Mouse (Mus musculus) ovary, postnatal 14 days (tissue): ENCODE measurements around the gene Slc44a5.
"Not testable (repeated sequence)": the region's sequence is repeated elsewhere in the genome, so short reads cannot be mapped to it uniquely, and the experiment has no call there.

ENCODE experiments used
- DNase-seq: peaks from one replicate; pipeline ENCODE4 v3.0.0; 2022; ENCODE audit warnings: low spot score

Slc44a5 gene

GRCm38 (mm10) chr3:154215779-154216178 is 242.5 kb downstream of the Slc44a5 start:
- no peak for DNase-seq

- no peak for DNase-seq
These were observed 248.9 kb downstream of the Slc44a5 start for GRCm38 (mm10) chr3:154222141-154222591.

- DNase-seq = no peak
These were observed 249.5 kb downstream of the Slc44a5 start for GRCm38 (mm10) chr3:154222688-154223087.

- DNase-seq = peak; percentile 48
These were observed 253.0 kb downstream of the Slc44a5 start for GRCm38 (mm10) chr3:154226100-154226752.

- no peak for DNase-seq
These were observed 271.7 kb downstream of the Slc44a5 start for GRCm38 (mm10) chr3:154244932-154245331.

- no peak for DNase-seq
These were observed 278.2 kb downstream of the Slc44a5 start for GRCm38 (mm10) chr3:154251486-154251885.

- DNase-seq = no peak
These were observed 279.0 kb downstream of the Slc44a5 start for GRCm38 (mm10) chr3:154252219-154252618.

GRCm38 (mm10) chr3:154254187-154254586 is 281.0 kb downstream of the Slc44a5 start:
- DNase-seq = not testable (repeated sequence)

- no peak for DNase-seq
These were observed 284.1 kb downstream of the Slc44a5 start for GRCm38 (mm10) chr3:154257312-154257711.

- no peak for DNase-seq
These were observed 295.1 kb downstream of the Slc44a5 start for GRCm38 (mm10) chr3:154268313-154268712.

- peak; percentile 75 for DNase-seq
These were observed 296.6 kb downstream of the Slc44a5 start for GRCm38 (mm10) chr3:154269757-154270366.

GRCm38 (mm10) chr3:154274681-154275080 is 301.4 kb downstream of the Slc44a5 start:
- no peak for DNase-seq

GRCm38 (mm10) chr3:154284260-154284659 is 311.0 kb downstream of the Slc44a5 start:
- DNase-seq = no peak

- DNase-seq = no peak
These were observed 312.1 kb downstream of the Slc44a5 start for GRCm38 (mm10) chr3:154285351-154285750.

- no peak for DNase-seq
These were observed 314.0 kb downstream of the Slc44a5 start for GRCm38 (mm10) chr3:154287217-154287616.

GRCm38 (mm10) chr3:154288429-154289069 is 315.3 kb downstream of the Slc44a5 start:
- no peak for DNase-seq

GRCm38 (mm10) chr3:154290351-154290750 is 317.1 kb downstream of the Slc44a5 start:
- DNase-seq = no peak

- no peak for DNase-seq
These were observed 318.9 kb downstream of the Slc44a5 start for GRCm38 (mm10) chr3:154292126-154292525.

- no peak for DNase-seq
These were observed 320.7 kb downstream of the Slc44a5 start for GRCm38 (mm10) chr3:154293839-154294490.

GRCm38 (mm10) chr3:154294924-154295834 is 321.9 kb downstream of the Slc44a5 start:
- DNase-seq = no peak

- DNase-seq = no peak
These were observed 324.3 kb downstream of the Slc44a5 start for GRCm38 (mm10) chr3:154297499-154297898.

GRCm38 (mm10) chr3:154298490-154298889 is 325.3 kb downstream of the Slc44a5 start:
- no peak for DNase-seq
